Mouse (Mus musculus): Measurements from ENCODE around the gene Rab25. TPM values are rescaled to one million over a fixed set of nuclear protein-coding genes. Genes with fewer than 3 reads are reported as not detected.

The Rab25 gene
- polyA plus RNA-seq, 1 experiment: 184 TPM

GRCm38 (mm10) chr3:88531348-88532298, 16.5 kb downstream of the Rab25 start:
- H3K4me1 ChIP-seq (ENCODE audit: control insufficient read depth, insufficient read depth, insufficient read length, low read length): peaks cover 10% of the 10 kb centered on the region
- TF ChIP-seq CTCF (IDR thresholded peaks at IDR 0.05; ENCODE audit: extremely low read depth, insufficient read length, insufficient replicate concordance, low read depth, low read length): no peak
- TF ChIP-seq POLR2A (IDR thresholded peaks at IDR 0.05; ENCODE audit: low read depth, low read length): 0 out of 2 replicates have a peak, but pooled peaks have one; percentile 20
- no peak overlapping the region for H3K27ac ChIP-seq (ENCODE audit: insufficient read depth, low read depth, low read length)
- no peaks in the 10 kb centered on the region for H3K36me3 ChIP-seq (ENCODE audit: control insufficient read depth, insufficient read depth, low read length)
- H3K27me3 ChIP-seq (ENCODE audit: control insufficient read depth, insufficient read depth, low read length): 0 out of 2 replicates have a peak, but pooled peaks cover 6% of the 10 kb centered on the region
- WGBS: 1% methylated on average over 61 of the region's 63 CpGs
- H3K4me3 ChIP-seq (ENCODE audit: low read depth, low read length): peak overlapping the region; percentile 98

GRCm38 (mm10) chr3:88530082-88530864, 17.8 kb downstream of the Rab25 start:
- whole genome bisulfite sequencing: 56% methylated on average over 11 of the region's 11 CpGs
- no peak overlapping the region for H3K4me3 ChIP-seq (ENCODE audit: low read depth, low read length)
- no peaks in the 10 kb centered on the region for H3K36me3 ChIP-seq (ENCODE audit: control insufficient read depth, insufficient read depth, low read length)
- TF ChIP-seq POLR2A (IDR thresholded peaks at IDR 0.05; ENCODE audit: low read depth, low read length) (no peak), CTCF (IDR thresholded peaks at IDR 0.05; ENCODE audit: extremely low read depth, insufficient read length, insufficient replicate concordance, low read depth, low read length) (no peak)
- 0 out of 2 replicates have a peak, but pooled peaks cover 6% of the 10 kb centered on the region for H3K27me3 ChIP-seq (ENCODE audit: control insufficient read depth, insufficient read depth, low read length)
- no peak overlapping the region for H3K27ac ChIP-seq (ENCODE audit: insufficient read depth, low read depth, low read length)
- peaks cover 3% of the 10 kb centered on the region for H3K4me1 ChIP-seq (ENCODE audit: control insufficient read depth, insufficient read depth, insufficient read length, low read length)

GRCm38 (mm10) chr3:88529204-88530000, 18.7 kb downstream of the Rab25 start:
- Histone ChIP-seq H3K4me1 (ENCODE audit: control insufficient read depth, insufficient read depth, insufficient read length, low read length) (peaks cover 3% of the 10 kb centered on the region), H3K27ac (ENCODE audit: insufficient read depth, low read depth, low read length) (no peak overlapping the region), H3K27me3 (ENCODE audit: control insufficient read depth, insufficient read depth, low read length) (0 out of 2 replicates have a peak, but pooled peaks cover 6% of the 10 kb centered on the region), H3K4me3 (ENCODE audit: low read depth, low read length) (no peak overlapping the region), H3K36me3 (ENCODE audit: control insufficient read depth, insufficient read depth, low read length) (no peaks in the 10 kb centered on the region)
- TF ChIP-seq CTCF (IDR thresholded peaks at IDR 0.05; ENCODE audit: extremely low read depth, insufficient read length, insufficient replicate concordance, low read depth, low read length) (no peak), POLR2A (IDR thresholded peaks at IDR 0.05; ENCODE audit: low read depth, low read length) (no peak)
- 79% methylated on average over 7 of the region's 7 CpGs for WGBS

- Histone ChIP-seq H3K36me3 (ENCODE audit: control insufficient read depth, insufficient read depth, low read length) (no peaks in the 10 kb centered on the region), H3K4me3 (ENCODE audit: low read depth, low read length) (no peak overlapping the region), H3K27ac (ENCODE audit: insufficient read depth, low read depth, low read length) (no peak overlapping the region), H3K4me1 (ENCODE audit: control insufficient read depth, insufficient read depth, insufficient read length, low read length) (peaks cover 3% of the 10 kb centered on the region), H3K27me3 (ENCODE audit: control insufficient read depth, insufficient read depth, low read length) (0 out of 2 replicates have a peak, but pooled peaks cover 6% of the 10 kb centered on the region)
- WGBS: 83% methylated on average over 11 of the region's 11 CpGs
- TF ChIP-seq CTCF (IDR thresholded peaks at IDR 0.05; ENCODE audit: extremely low read depth, insufficient read length, insufficient replicate concordance, low read depth, low read length) (no peak), POLR2A (IDR thresholded peaks at IDR 0.05; ENCODE audit: low read depth, low read length) (no peak)
Observed at GRCm38 (mm10) chr3:88528646-88529045, 19.5 kb downstream of the Rab25 start.

- H3K36me3 ChIP-seq (ENCODE audit: control insufficient read depth, insufficient read depth, low read length): no peaks in the 10 kb centered on the region
- 72% methylated on average over 8 of the region's 8 CpGs for WGBS
- no peak overlapping the region for H3K27ac ChIP-seq (ENCODE audit: insufficient read depth, low read depth, low read length)
- TF ChIP-seq CTCF (IDR thresholded peaks at IDR 0.05; ENCODE audit: extremely low read depth, insufficient read length, insufficient replicate concordance, low read depth, low read length): no peak
- no peak for TF ChIP-seq POLR2A (IDR thresholded peaks at IDR 0.05; ENCODE audit: low read depth, low read length)
- peaks cover under 1% of the 10 kb centered on the region for H3K4me1 ChIP-seq (ENCODE audit: control insufficient read depth, insufficient read depth, insufficient read length, low read length)
- 0 out of 2 replicates have a peak, but pooled peaks cover 6% of the 10 kb centered on the region for H3K27me3 ChIP-seq (ENCODE audit: control insufficient read depth, insufficient read depth, low read length)
- H3K4me3 ChIP-seq (ENCODE audit: low read depth, low read length): no peak overlapping the region
Observed at GRCm38 (mm10) chr3:88527565-88527964, 20.5 kb downstream of the Rab25 start.
